Mouse (Mus musculus) urinary bladder, postnatal 36 days (tissue): ENCODE results near the gene Tmem254b.
"Not testable (repeated sequence)": the region's sequence is repeated elsewhere in the genome, so short reads cannot be mapped to it uniquely, and the experiment has no call there.

Experiments
- DNase-seq, 2 experiments: peaks; one replicate each; pipeline ENCODE4 v3.0.0; 2022; ENCODE audit warnings: low spot score in 2 of 2, mixed read lengths in 1 of 2

Tmem254b gene

GRCm38 (mm10) chr14:26206926-26207247 lies at the start of gene Tmem254b:
Gene Tmem254b, minus strand, starts transcription at chr14:26207041.
- not testable (repeated sequence) for DNase-seq

DNA sequence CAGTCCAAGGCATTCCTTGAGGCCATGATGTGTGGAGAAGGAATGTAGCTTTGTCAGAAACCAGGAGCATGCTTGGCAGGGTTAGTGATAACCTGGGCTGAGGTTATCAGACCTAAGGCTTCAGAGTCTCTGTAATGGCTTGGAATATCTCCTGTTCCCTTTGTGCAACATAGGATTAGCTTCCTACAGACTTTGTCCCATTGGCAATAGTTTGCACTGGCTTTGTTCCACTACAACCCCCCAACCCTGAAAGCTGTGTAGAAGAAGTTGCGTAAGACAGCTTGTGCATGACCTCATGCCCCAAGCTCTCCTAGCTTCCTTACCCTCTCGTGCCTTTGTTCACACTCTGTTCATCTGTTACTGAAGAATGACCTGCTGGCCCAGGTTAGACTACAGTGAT lies 30.3 kb upstream of the Tmem254b start:
- not testable (repeated sequence) for DNase-seq

GRCm38 (mm10) chr14:26216233-26217000 lies 9.6 kb upstream of the Tmem254b start:
- not testable (repeated sequence) for DNase-seq

DNA sequence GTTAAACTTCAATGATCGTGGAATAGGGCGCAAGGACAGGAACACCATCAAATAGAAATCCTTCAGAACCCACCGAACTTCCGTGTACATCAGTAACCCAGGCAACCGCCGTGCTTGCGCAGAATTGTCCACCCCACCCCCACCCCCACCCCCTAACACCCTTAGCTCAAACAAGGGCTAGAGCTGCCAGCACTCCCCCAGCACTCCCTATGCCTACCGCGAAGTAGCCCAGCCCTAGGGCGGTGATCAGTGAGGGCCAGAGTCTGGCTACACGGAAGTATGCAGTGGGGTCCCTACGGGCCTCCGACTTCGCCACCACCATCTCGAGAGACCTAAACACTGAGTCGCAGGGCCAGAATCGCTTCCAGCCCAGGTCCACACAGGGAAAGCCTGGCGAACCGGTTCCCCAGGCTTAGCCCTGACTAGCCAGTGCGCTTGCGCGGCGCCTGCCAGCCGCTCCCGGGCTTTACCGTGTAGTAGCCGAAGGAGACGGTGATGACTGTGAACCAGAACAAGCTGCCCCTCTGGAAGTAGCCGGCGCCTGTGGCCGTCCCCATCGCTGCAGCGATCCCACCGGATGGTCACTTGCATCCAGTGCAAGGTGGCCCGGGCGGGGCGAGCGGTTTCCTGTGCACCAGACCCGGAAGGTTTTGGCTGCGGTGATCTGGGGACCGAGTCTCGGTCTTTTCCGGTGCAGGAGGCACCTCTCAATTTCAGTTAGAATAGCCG lies 480 bp downstream of the Tmem254b start:
- not testable (repeated sequence) for DNase-seq

DNA sequence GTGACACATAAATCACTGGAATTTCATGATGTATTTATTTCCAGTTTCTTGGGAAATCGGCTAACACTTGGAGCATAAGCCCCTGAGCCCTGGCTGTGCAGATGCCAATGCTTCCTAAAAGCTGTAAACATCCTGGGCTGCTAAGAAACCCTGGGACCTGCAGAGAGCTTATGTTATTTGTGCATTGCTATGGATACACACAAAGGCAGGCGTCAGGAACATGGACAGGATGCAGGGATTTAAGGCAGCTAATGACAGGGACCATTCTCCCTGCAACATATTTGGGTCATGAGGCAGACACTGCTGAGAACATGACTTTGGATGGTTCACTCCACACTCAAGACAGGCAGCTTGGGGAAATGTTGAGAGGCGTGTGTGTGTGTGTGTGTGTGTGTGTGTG lies 9.0 kb downstream of the Tmem254b start:
- not testable (repeated sequence) for DNase-seq

GRCm38 (mm10) chr14:26188361-26188760 lies 18.5 kb downstream of the Tmem254b start:
- DNase-seq: not testable (repeated sequence)

DNA sequence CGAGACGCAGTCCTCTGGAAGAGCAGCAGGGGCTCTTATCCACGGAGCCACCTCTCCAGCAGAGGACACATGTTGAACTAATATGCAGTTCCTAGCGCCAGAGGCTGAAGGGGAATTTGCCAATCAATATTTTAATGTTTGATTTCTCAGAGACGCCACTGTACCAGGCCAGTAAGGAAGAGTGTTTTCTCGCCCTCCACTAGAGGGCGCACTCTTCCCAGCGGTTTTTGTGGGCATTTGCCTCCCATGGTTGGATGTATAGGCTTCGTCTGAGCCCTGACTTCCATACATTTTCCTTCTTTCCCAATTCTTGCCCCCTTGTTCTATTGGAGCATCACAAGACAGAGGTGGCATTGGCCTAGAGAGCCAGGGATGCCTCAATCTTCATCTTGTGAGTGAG lies 20.2 kb downstream of the Tmem254b start:
- not testable (repeated sequence) for DNase-seq

DNA sequence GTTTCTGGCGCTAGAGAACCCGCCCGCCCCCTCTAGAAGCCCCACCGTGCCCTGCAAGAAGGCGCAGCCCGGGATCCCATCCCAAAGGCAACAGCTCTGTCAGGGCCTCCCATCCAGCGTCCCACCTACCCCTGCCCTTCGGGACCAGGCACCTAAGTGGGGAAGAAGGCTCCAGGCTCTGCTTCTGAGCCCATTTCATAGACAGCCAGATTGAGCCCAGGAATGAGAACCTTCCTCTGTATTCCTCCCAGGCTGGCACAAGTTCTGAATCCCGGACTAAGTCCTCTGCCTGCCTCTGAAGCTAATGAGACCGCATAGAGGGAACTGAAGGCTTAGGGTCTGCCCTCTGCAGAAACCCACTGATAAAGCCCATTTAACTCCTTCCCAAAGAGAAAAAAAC lies 24.5 kb downstream of the Tmem254b start, which contains the start of gene Plac9b:
Gene Plac9b (minus strand): TSS at position 101 of the 400 bp plus-strand sequence.
- not testable (repeated sequence) for DNase-seq

DNA sequence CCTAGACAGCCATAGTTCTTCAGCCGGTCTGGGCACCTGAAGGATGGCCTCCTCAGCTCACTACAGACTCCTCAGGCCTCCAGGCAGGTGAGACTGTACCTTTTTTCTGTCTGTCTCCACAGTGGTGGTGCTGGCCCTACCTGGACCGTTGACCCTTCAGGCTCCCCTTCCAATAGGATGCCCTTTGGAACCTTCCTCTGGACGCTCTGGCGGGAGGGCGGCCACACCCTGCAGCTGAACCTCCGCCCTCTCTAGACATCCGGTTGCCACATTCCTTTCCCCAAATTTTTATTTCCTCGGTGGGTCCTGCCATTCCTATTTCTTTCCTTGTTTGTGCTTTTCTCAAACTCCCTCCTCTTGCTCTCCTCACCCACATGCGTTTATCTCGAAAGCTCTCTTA lies 25.2 kb downstream of the Tmem254b start:
- DNase-seq: not testable (repeated sequence)

- not testable (repeated sequence) for DNase-seq
Measured at GRCm38 (mm10) chr14:26175028-26175427, 31.8 kb downstream of the Tmem254b start.

DNA sequence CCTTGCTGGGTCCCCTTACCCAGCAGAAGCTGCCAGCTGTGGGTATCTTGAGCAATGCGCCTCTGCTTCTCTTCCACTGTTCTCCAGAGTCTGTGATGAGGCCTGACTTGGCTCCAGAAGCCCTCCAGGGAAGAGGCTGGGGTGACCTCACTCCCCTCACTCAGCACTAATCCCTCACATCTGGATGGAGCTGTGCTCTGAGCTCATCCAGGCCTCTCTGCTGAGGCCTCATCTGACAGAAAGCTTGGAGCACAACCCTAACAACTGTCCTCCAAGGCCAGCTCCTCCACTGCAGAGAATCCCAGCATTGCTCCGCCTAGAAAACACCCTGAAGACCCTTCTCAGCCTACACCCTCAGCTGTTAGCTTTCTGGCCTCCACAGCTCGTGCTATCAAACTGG lies 32.9 kb downstream of the Tmem254b start:
- DNase-seq: not testable (repeated sequence)

GRCm38 (mm10) chr14:26165266-26165665 lies 41.6 kb downstream of the Tmem254b start:
- not testable (repeated sequence) for DNase-seq

DNA sequence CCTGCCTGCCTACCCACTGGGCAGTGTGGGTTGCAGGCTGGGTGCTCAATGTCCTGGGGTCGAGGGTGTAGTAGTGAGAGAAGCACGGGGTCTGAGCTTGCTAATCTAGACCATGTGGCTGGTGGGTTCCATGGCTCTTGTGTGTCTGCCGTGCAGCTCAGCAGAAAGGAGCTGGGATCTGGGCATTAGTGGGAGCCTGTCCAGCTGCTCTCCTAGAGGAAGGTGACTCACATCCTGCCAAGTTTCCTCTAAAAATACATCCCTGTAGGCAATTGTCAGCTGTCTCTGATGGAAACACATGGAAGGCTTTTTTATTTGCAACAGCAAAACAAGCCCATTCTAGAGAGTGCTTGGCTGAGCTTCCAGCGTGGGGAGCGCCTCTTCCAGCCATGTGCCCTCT lies 44.4 kb downstream of the Tmem254b start:
- DNase-seq: not testable (repeated sequence)

DNA sequence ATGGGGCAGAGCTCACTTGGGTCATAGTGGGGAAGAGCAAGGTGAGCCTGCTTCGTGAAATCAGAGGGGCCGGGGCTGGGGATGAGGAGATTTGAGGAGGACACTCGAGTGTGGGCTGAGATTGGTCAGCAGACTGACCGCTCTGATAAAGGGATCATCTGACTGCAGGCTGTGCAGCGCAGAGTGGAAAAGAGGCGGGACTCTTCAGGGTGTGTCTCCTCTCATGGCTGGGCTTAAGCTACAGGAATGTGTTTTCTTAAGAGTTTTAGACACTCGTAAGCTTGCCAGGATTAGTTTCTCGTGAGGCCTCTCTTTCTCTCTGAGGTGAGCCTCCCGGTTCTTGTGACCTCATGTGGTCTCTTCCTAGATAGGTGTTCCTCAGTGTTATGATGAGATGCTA lies 45.7 kb downstream of the Tmem254b start:
- not testable (repeated sequence) for DNase-seq

DNA sequence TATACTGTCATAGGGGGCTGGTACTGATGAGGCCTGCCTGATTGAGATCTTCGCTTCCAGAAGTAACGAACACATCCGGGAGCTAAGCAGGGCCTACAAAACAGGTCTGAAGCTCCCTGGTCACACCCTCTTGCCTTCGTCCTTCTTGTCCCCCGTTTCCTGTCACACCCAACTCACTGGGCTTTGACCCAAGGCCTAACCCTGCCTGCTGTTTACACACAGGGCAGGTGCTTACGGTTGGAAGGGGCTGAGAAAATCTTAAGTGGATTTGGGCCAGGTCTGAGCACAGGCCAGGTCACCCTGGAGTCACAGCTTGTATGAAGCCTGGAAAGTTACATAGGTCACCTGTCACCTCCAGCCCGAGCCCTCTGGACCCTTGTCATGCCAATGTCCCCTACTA lies 50.8 kb downstream of the Tmem254b start:
- DNase-seq: not testable (repeated sequence)
